Mouse (Mus musculus): ENCODE measurements around the gene Pald1. TPM values are rescaled to one million over a fixed set of nuclear protein-coding genes. Genes with fewer than 3 reads are reported as not detected.
A peak's percentile ranks its signal among the peaks of the same experiment; 100 is the strongest.

The Pald1 gene
- polyA plus RNA-seq, 1 experiment, result 22.9 TPM

DNA sequence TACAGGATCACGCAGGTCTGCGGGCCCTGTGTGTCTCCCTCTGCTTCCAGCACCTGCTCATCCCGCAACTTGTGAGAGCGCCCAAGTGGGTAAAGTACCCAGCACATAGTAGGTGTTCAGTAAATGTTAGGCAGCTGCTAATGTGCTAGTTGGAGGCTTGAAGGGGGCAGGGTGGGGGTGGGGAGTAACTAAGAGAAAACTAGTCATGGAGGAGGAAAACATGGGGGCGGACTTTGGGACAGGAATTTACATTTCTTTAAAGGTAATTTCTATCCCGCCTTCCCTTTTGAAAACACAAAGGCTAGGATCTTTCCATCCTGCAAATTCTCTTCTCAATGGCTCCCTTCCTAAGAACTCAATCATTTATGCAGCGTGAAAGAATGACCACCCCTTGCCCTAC is 33.2 kb upstream of the Pald1 start:
- Histone ChIP-seq H3K4me3 (ENCODE audit: insufficient read depth, low read depth, low read length) (no peak overlapping the region), H3K27ac (replicated peaks; ENCODE audit: low read depth, low read length) (no peak overlapping the region), H3K4me1 (ENCODE audit: control insufficient read depth, insufficient read depth, insufficient read length, low read length) (peaks cover 17% of the 10 kb centered on the region)

DNA sequence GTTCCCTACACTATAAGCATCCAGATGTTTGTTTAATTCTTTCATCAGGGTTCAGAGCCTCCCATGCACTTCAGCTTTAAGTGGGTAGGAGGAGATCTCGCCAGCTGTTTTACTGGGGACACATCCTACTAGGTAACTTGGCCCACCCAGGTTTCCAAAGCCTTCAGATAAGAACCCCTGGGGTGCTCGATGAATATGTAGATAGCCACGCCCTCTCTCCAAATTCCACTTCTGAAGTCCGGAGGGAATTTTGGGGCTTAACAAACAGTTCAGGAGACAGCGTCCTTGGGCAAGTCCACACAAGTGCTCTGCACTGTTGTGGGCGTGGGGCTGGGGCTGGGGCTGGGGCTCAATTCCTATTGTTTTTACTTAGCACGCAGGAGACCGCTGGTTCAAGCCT is 32.6 kb upstream of the Pald1 start:
- H3K4me3 ChIP-seq (ENCODE audit: insufficient read depth, low read depth, low read length), result no peak overlapping the region
- H3K27ac ChIP-seq (replicated peaks; ENCODE audit: low read depth, low read length), result no peak overlapping the region
- peaks cover 17% of the 10 kb centered on the region for H3K4me1 ChIP-seq (ENCODE audit: control insufficient read depth, insufficient read depth, insufficient read length, low read length)

DNA sequence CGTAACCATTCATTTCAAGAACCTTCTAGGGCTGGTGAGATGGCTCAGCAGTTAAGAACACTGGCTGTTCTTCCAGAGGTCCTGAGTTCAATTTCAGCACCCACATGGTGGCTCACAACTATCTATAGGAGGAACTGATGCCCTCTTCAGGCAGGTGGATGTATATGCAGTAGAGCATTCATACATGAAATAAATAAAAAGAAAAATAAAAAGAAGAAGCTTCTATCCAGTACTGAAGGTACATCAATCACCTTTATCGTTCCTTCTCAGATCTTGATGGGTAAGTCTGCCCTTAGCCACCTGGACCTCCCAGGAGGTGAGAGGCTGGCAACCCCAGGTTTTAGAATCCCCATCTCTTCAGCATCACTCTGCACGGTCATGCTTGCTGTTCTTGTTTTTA is 31.9 kb upstream of the Pald1 start:
- Histone ChIP-seq H3K4me3 (ENCODE audit: insufficient read depth, low read depth, low read length) (no peak overlapping the region), H3K4me1 (ENCODE audit: control insufficient read depth, insufficient read depth, insufficient read length, low read length) (peaks cover 13% of the 10 kb centered on the region), H3K27ac (replicated peaks; ENCODE audit: low read depth, low read length) (no peak overlapping the region)

DNA sequence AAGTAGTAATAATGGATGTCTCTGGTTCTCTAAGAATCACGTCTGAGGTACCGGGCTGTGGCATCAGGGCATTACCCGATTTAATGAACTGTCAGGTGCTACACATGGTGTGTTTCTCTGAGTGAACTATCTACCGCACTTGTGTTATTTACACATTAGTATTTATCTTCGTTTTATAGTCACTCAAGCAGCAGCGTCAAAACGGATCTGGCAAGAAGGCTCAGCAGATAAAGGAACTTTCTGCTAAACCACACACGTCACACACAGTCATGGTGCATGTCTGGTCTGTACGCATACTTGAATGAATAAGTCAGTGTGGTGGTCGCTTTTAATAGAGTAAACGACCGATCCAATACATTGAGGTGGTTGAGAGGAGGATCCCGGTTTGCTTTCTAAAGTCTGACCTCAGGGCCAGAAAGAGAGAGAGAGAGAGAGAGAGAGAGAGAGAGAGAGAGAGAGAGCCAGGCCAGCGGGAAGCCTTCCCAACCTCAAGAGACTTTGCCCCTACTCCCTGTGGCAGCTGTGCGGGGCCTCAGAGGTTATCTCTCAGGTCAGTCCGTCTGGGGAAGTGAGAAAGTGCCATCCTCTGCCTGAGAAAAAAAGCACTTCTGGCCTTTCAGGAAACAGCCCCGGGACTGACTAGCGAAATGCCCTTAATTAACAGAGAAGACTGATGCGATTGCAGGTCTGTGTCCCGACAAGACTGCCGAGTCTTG is 29.7 kb upstream of the Pald1 start:
- Histone ChIP-seq H3K27ac (replicated peaks; ENCODE audit: low read depth, low read length) (no peak overlapping the region), H3K4me1 (ENCODE audit: control insufficient read depth, insufficient read depth, insufficient read length, low read length) (peaks cover under 1% of the 10 kb centered on the region; the same call in 1 of the 2 replicates), H3K4me3 (ENCODE audit: insufficient read depth, low read depth, low read length) (no peak overlapping the region)

DNA sequence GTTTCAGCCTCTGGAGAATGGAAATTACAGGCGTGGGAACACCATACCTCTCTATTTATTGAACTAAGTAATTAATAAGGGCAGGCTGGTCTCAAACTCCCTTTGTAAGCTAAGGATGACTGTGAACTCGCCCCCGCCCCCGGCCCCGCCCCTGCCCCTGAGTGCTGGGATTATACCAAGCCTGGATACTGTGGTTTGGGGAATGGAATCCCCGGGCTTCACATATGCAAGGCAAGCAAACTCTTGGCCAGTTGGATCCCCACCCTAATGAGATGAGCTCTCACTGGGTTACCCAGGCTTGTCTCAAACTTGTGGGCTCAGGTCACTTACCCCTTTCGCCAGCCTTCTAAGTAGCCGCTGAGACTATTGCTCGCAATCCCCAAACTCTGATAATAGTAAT is 26.9 kb upstream of the Pald1 start:
- Histone ChIP-seq H3K4me1 (ENCODE audit: control insufficient read depth, insufficient read depth, insufficient read length, low read length) (peaks cover 3% of the 10 kb centered on the region; the same call in 1 of the 2 replicates), H3K27ac (replicated peaks; ENCODE audit: low read depth, low read length) (no peak overlapping the region), H3K4me3 (ENCODE audit: insufficient read depth, low read depth, low read length) (no peak overlapping the region)

DNA sequence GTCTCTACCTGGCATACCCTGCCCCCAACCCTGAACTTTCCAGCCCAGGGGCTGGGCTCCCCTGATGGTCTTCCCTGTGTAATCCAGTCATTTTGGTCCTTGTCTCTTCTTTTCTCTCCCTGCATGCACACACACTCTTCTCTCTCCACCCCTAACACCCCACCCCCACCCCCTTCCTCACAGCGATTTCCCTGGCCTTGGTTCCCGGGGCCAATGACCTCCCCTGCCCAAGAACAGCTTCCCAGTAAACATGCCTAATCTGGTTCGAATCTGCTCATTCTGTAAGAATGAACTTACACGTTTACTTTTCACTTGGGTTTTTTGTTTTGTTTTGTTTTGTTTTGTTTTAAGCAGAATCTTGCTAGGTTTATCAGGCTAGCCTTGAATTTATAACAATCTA is 26.4 kb upstream of the Pald1 start:
- peaks cover 3% of the 10 kb centered on the region; the same call in 1 of the 2 replicates for H3K4me1 ChIP-seq (ENCODE audit: control insufficient read depth, insufficient read depth, insufficient read length, low read length)
- H3K27ac ChIP-seq (replicated peaks; ENCODE audit: low read depth, low read length), result no peak overlapping the region
- H3K4me3 ChIP-seq (ENCODE audit: insufficient read depth, low read depth, low read length), result no peak overlapping the region

DNA sequence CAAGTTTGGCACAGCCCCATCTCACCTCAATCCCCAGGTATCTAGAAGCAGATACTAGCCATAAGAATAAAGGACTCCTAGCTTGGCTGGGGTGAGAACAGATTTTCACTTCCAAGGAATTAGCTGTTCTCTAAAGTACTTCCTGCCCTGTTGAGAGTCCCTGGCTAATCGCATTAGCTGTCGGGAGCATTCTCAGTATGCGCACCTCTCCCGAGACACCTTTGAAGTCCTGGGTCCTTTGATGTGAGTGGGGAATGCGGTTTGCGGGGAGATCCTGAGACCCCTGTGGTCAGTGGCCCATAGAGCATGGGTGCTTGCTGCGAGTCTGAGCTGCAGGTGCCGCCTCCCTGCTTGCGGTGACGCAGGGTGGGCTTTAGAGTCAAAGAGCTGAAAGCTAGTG is 22.6 kb upstream of the Pald1 start:
- peaks cover 5% of the 10 kb centered on the region; the same call in 1 of the 2 replicates for H3K4me1 ChIP-seq (ENCODE audit: control insufficient read depth, insufficient read depth, insufficient read length, low read length)
- no peak overlapping the region for H3K4me3 ChIP-seq (ENCODE audit: insufficient read depth, low read depth, low read length)
- H3K27ac ChIP-seq (replicated peaks; ENCODE audit: low read depth, low read length), result no peak overlapping the region

DNA sequence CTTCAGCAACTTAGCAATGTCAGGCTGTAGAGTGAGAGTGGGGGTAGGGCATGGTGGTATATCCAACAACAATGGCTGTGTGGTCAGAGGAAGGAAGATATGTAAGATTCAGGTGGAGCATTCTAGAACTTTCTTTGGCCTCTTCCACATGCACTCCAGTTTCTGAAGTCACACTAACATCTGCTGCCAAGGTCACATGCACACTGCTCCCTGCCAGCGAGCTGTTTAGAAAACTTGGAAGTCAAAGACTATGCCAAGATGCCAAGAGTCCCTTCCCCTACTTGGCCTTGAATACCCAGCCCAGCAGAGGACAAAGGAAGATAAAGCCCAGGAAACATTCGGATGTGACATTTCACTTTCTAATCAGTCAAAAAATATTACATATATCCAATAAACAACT is 19.6 kb upstream of the Pald1 start:
- no peak overlapping the region for H3K4me3 ChIP-seq (ENCODE audit: insufficient read depth, low read depth, low read length)
- H3K4me1 ChIP-seq (ENCODE audit: control insufficient read depth, insufficient read depth, insufficient read length, low read length), result peaks cover 2% of the 10 kb centered on the region; the same call in 1 of the 2 replicates
- H3K27ac ChIP-seq (replicated peaks; ENCODE audit: low read depth, low read length), result peak overlapping the region; percentile 98

DNA sequence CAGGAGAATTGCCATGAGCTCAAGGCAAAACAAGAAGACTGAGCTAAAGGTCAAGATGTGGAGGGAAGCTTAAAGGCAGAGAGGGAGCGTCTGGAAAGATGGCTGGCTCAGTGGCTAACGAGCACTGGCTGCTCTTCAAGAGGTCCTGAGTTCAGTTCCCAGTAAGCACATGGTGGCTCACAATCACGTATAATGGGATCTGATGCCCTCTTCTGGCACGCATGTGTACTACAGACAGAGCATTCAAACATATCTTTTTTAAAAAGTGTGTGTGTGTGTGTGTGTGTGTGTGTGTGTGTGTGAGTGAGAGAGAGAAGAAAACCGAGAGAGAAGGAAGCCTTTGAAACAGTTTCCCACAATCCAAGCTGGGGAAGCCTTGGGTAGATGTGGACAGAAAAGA is 19.1 kb upstream of the Pald1 start:
- Histone ChIP-seq H3K4me1 (ENCODE audit: control insufficient read depth, insufficient read depth, insufficient read length, low read length) (0 out of 2 replicates have a peak, but pooled peaks cover 2% of the 10 kb centered on the region), H3K27ac (replicated peaks; ENCODE audit: low read depth, low read length) (peak overlapping the region; percentile 98), H3K4me3 (ENCODE audit: insufficient read depth, low read depth, low read length) (no peak overlapping the region)

DNA sequence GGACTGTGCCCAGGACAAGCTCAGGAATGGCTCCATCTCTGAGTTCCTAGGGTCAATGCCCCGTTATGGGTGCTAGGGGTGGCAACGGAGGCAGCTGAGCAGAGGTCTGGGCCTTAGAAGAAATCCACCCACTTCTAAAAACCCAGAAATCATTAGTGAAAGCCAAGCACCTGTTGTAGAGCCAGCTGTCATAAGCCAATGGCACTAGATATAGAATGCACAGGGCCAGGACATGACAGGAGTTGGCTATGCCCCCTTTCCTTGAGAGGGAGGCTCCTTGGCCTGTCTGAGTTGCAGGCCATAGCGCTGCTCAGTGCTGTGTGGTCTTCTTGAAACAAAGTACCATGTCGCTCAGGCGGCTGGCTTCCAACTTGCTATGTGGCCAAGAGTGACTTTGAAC is 17.1 kb upstream of the Pald1 start:
- H3K4me1 ChIP-seq (ENCODE audit: control insufficient read depth, insufficient read depth, insufficient read length, low read length), result 0 out of 2 replicates have a peak, but pooled peaks cover 2% of the 10 kb centered on the region
- H3K27ac ChIP-seq (replicated peaks; ENCODE audit: low read depth, low read length), result no peak overlapping the region
- H3K4me3 ChIP-seq (ENCODE audit: insufficient read depth, low read depth, low read length), result no peak overlapping the region

DNA sequence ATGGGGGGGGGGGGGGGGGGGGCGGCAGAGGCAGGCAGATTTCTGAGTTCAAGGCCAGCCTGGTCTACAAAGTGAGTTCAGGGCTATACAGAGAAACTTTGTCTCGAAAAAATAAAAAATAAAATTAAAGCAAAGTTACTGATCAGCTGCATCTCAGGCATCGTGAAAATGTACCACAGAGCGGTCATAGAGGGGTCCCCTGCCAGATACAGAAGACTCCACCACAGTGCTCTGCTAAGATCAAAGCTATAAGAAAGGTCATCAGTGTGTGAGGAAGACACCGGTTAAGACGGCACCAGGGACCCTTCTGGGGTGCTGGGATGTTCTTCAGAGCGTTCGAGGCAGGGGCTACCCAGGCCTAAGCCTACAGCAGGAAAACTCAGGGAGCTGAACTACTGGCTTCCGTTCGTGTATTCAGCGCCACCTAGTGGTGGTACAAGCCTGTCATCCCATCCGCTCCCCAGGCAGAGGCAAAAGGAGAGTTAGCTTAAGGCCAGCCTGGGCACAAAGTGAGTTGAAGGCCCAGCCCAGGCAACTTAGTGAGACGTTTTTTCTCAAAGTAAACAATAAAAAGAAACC is 15.9 kb upstream of the Pald1 start:
- no peak overlapping the region for H3K27ac ChIP-seq (replicated peaks; ENCODE audit: low read depth, low read length)
- 0 out of 2 replicates have a peak, but pooled peaks cover 5% of the 10 kb centered on the region for H3K4me1 ChIP-seq (ENCODE audit: control insufficient read depth, insufficient read depth, insufficient read length, low read length)
- H3K4me3 ChIP-seq (ENCODE audit: insufficient read depth, low read depth, low read length), result no peak overlapping the region

DNA sequence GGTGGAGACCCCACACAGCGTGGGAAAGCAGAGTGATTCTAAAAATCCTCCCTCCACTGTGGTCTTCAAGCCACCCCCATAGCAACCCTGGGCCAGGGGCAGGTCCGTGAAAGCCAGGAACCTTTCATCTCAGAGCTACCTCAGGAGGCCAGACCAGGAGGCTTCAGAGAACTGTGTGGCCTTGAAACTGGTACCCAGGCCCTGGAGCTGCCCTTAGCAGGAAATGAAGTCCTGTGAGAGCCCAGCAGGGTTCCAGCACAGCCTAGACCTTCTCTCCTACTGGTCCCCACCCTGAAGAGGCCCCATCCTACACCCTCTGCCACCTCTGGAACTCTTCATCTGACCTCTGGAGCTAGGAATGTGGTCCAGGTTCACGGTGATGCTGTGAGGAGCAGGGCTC is 14.8 kb upstream of the Pald1 start:
- no peak overlapping the region for H3K4me3 ChIP-seq (ENCODE audit: insufficient read depth, low read depth, low read length)
- no peak overlapping the region for H3K27ac ChIP-seq (replicated peaks; ENCODE audit: low read depth, low read length)
- H3K4me1 ChIP-seq (ENCODE audit: control insufficient read depth, insufficient read depth, insufficient read length, low read length), result peaks cover 9% of the 10 kb centered on the region; the same call in 1 of the 2 replicates

DNA sequence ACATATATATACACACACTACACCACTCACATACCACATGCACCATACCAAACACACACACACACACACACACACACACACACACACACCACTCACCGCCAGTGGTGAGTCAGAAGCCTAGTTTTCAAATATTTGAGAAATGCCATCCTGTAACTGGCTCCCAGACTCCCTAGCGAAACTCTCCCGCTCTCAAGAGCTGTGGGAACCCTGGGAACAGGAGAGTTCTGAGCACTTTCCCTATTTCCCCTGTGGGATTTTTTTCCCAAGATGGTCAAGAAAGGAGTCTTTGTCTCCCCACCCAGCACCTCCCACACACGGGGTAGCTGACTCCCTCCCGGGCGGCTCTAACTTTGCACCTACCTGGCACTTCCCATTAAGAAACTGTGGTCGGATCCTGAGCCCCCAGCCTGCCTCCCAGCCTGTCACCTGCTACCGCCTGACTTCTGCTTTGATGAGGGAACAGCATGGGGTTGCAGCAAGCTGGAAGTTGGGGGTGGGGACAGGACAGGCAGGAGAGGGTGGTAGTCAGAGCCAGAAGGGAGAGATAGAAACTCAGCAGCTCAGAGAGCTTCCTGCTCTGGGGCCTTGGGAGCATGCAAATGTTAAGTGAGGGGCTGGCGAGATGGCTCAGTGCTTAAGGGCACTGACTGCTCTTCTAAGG is 11.3 kb upstream of the Pald1 start:
- Histone ChIP-seq H3K4me1 (ENCODE audit: control insufficient read depth, insufficient read depth, insufficient read length, low read length) (peaks cover 7% of the 10 kb centered on the region; the same call in 1 of the 2 replicates), H3K4me3 (ENCODE audit: insufficient read depth, low read depth, low read length) (no peak overlapping the region), H3K27ac (replicated peaks; ENCODE audit: low read depth, low read length) (no peak overlapping the region)

DNA sequence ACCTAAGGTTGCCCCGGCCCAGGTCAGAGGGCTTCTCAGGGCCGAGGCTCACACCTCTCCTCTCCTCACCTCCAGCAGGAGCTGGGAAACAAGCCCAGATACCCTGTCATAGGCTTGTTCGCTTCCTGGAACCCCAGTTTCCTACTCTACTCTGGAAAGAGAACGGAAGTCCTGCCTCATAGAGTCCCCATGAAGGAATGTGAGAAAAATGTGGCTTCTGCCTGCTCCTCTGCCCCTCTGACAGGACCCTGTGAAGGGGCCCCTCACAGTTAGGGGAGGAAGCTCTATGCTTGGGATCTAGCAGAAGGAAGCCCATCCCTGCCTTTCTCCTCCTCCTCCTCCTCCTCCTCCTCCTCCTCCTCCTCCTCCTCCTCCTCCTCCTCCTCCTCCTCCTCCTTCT is 9.3 kb upstream of the Pald1 start:
- Histone ChIP-seq H3K4me1 (ENCODE audit: control insufficient read depth, insufficient read depth, insufficient read length, low read length) (peaks cover 7% of the 10 kb centered on the region; the same call in 1 of the 2 replicates), H3K27ac (replicated peaks; ENCODE audit: low read depth, low read length) (no peak overlapping the region), H3K4me3 (ENCODE audit: insufficient read depth, low read depth, low read length) (no peak overlapping the region)

DNA sequence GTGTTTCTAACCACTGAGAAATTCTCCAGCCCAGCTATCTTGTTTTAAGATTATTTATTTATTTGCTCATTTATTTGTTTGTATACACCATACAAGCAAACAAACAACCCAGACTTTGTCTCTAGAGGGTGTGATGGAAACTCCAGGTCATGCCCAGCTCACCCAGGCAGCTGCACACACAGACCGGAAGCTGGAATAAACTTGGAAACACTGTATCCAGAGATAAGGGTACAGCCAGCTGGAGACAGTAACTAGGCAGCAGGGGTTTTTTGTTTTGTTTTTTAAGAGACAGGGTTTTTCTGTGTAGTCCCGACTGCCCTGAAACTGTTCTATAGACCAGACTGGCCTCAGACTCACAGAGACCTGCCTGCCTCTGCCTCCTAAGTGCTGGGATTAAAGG is 6.8 kb upstream of the Pald1 start:
- Histone ChIP-seq H3K4me3 (ENCODE audit: insufficient read depth, low read depth, low read length) (no peak overlapping the region), H3K4me1 (ENCODE audit: control insufficient read depth, insufficient read depth, insufficient read length, low read length) (peaks cover 7% of the 10 kb centered on the region; the same call in 1 of the 2 replicates), H3K27ac (replicated peaks; ENCODE audit: low read depth, low read length) (no peak overlapping the region)
